Mouse (Mus musculus) midbrain, postnatal 0 days (tissue): Measurements from ENCODE around the gene Epha3. TPM values are rescaled to one million over a fixed set of nuclear protein-coding genes. Genes with fewer than 3 reads are reported as not detected.

Experiments used
- ATAC-seq: fragments of 200-750 bp; cut with Nextera tagmentation; 2 replicates; pipeline ENCODE4 v1.8.0; 2017; ENCODE audit warnings: moderate number of reproducible peaks, mild to moderate bottlenecking, moderate TSS enrichment, moderate library complexity; ENCODE audit not compliant: low FRiP score
- DNase-seq: peaks from one replicate; pipeline ENCODE4 v3.0.0-alpha.2; 2015; ENCODE audit warnings: low spot score
- H3K27ac ChIP-seq: fragments of 300-500 bp; sonication (generic); 2 replicates; pipeline ENCODE4 v1.5.1; 2014; ENCODE audit warnings: low read depth, mild to moderate bottlenecking, low read length, mixed read lengths
- H3K27me3 ChIP-seq: fragments of 300-500 bp; sonication (generic); 2 replicates; pipeline ENCODE4 v1.6.1; 2014; ENCODE audit warnings: low read length, control low read depth, mixed read lengths; ENCODE audit not compliant: insufficient read depth
- H3K36me3 ChIP-seq: fragments of 300-500 bp; sonication (generic); 2 replicates; pipeline ENCODE4 v1.6.1; 2014; ENCODE audit warnings: low read length, control low read depth, mixed read lengths; ENCODE audit not compliant: insufficient read depth
- H3K4me1 ChIP-seq: fragments of 300-500 bp; sonication (generic); 2 replicates; pipeline ENCODE4 v1.6.1; 2014; ENCODE audit warnings: mild to moderate bottlenecking, control low read depth, antibody characterized with exemption, low read length, mixed read lengths; ENCODE audit not compliant: insufficient read depth
- H3K4me2 ChIP-seq: fragments of 300-500 bp; sonication (generic); 2 replicates; pipeline ENCODE4 v1.6.1; 2014; ENCODE audit warnings: low read depth, mild to moderate bottlenecking, low read length, mixed read lengths; ENCODE audit not compliant: poor library complexity, severe bottlenecking
- H3K4me3 ChIP-seq: fragments of 300-500 bp; sonication (generic); 2 replicates; pipeline ENCODE4 v1.5.1; 2014; ENCODE audit warnings: low read depth, mild to moderate bottlenecking, low read length, moderate library complexity
- H3K9ac ChIP-seq: fragments of 300-500 bp; sonication (generic); replicated peaks from 2 replicates; pipeline ENCODE4 v1.6.1; 2014; ENCODE audit warnings: mild to moderate bottlenecking, low read length, moderate library complexity, mixed read lengths; ENCODE audit not compliant: poor library complexity, severe bottlenecking
- H3K9me3 ChIP-seq: fragments of 300-500 bp; sonication (generic); 2 replicates; pipeline ENCODE4 v1.6.1; 2016; ENCODE audit warnings: low read length, control low read depth
- CTCF ChIP-seq: IDR thresholded peaks from 2 replicates; pipeline ENCODE4 v1.5.1; 2016; ENCODE audit warnings: antibody characterized with exemption, mild to moderate bottlenecking
- WGBS: fragments of 180-500 bp; shearing (Covaris S2); extraction: QIAGEN DNeasy Blood & Tissue Kit; methylation state at CpG from one replicate; pipeline ENCODE4 v1.1.7; 2014; 5-methylcytosine and 5-hydroxymethylcytosine counted together
- polyA plus RNA-seq: library from polyadenylated mRNA; unstranded; fragments of >200 nt; fragmentation: Nextera tagmentation; extraction: Ambion mirVana; gene quantifications from 2 replicates; pipeline ENCODE4 v1.2.1, GENCODE M21; 2015
- total RNA-seq: library from RNA; depleted of rRNA; stranded (reverse); fragments of >200 nt; gene quantifications from 2 replicates; pipeline ENCODE4 v1.2.3, GENCODE M21; 2014

The Epha3 gene
- total and polyA plus RNA-seq, 2 experiments from 2014 or later = 8.6 to 11.5 TPM

- WGBS = 93% methylated on average over 7 of the region's 7 CpGs
- no peaks in the 10 kb centered on the region for H3K27me3 ChIP-seq
- H3K27ac ChIP-seq = no peak overlapping the region
- peak; percentile 30 for DNase-seq
- no peak for TF ChIP-seq CTCF
- no peaks in the 10 kb centered on the region for H3K4me1 ChIP-seq
- no peak overlapping the region for H3K4me3 ChIP-seq
- ATAC-seq = no peak
- H3K9me3 ChIP-seq = no peaks in the 10 kb centered on the region
- H3K36me3 ChIP-seq = no peaks in the 10 kb centered on the region
- H3K4me2 ChIP-seq = no peak overlapping the region
- H3K9ac ChIP-seq = no peak overlapping the region
Observed at GRCm38 (mm10) chr16:63552531-63552930, 311.4 kb downstream of the Epha3 start.

GRCm38 (mm10) chr16:63539489-63539888 is 324.5 kb downstream of the Epha3 start:
- Histone ChIP-seq H3K9me3 (no peaks in the 10 kb centered on the region), H3K4me1 (no peaks in the 10 kb centered on the region), H3K9ac (no peak overlapping the region), H3K36me3 (no peaks in the 10 kb centered on the region), H3K27me3 (no peaks in the 10 kb centered on the region), H3K27ac (no peak overlapping the region), H3K4me3 (no peak overlapping the region), H3K4me2 (no peak overlapping the region)
- DNase-seq (no peak), ATAC-seq (no peak)
- no peak for TF ChIP-seq CTCF

GRCm38 (mm10) chr16:63528821-63529220 is 335.2 kb downstream of the Epha3 start:
- H3K9me3 ChIP-seq = no peaks in the 10 kb centered on the region
- no peak overlapping the region for H3K4me3 ChIP-seq
- DNase-seq = no peak
- 64% methylated on average over 2 of the region's 2 CpGs for WGBS
- H3K27ac ChIP-seq = no peak overlapping the region
- H3K27me3 ChIP-seq = no peaks in the 10 kb centered on the region
- TF ChIP-seq CTCF = no peak
- no peak for ATAC-seq
- H3K4me2 ChIP-seq = no peak overlapping the region
- no peak overlapping the region for H3K9ac ChIP-seq
- no peaks in the 10 kb centered on the region for H3K36me3 ChIP-seq
- H3K4me1 ChIP-seq = no peaks in the 10 kb centered on the region

- Histone ChIP-seq H3K9me3 (no peaks in the 10 kb centered on the region), H3K4me1 (no peaks in the 10 kb centered on the region), H3K4me3 (no peak overlapping the region), H3K27ac (no peak overlapping the region), H3K27me3 (no peaks in the 10 kb centered on the region), H3K36me3 (no peaks in the 10 kb centered on the region), H3K4me2 (no peak overlapping the region), H3K9ac (no peak overlapping the region)
- ATAC-seq (no peak), DNase-seq (no peak)
- TF ChIP-seq CTCF = no peak
- 94% methylated on average over 1 of the region's 1 CpGs for WGBS
Observed at GRCm38 (mm10) chr16:63517636-63518035, 346.3 kb downstream of the Epha3 start.

- Histone ChIP-seq H3K4me1 (no peaks in the 10 kb centered on the region), H3K9ac (no peak overlapping the region), H3K4me3 (no peak overlapping the region), H3K36me3 (no peaks in the 10 kb centered on the region), H3K27me3 (no peaks in the 10 kb centered on the region), H3K27ac (no peak overlapping the region), H3K4me2 (no peak overlapping the region), H3K9me3 (no peaks in the 10 kb centered on the region)
- WGBS = 88% methylated on average over 2 of the region's 2 CpGs
- DNase-seq = no peak
- TF ChIP-seq CTCF = no peak
- ATAC-seq = no peak
Observed at GRCm38 (mm10) chr16:63510069-63510468, 353.9 kb downstream of the Epha3 start.

- H3K9me3 ChIP-seq = no peaks in the 10 kb centered on the region
- H3K36me3 ChIP-seq = no peaks in the 10 kb centered on the region
- H3K4me2 ChIP-seq = no peak overlapping the region
- TF ChIP-seq CTCF = no peak
- no peaks in the 10 kb centered on the region for H3K27me3 ChIP-seq
- ATAC-seq = no peak
- no peak overlapping the region for H3K27ac ChIP-seq
- DNase-seq = no peak
- no peak overlapping the region for H3K9ac ChIP-seq
- no peak overlapping the region for H3K4me3 ChIP-seq
- WGBS = 78% methylated on average over 2 of the region's 2 CpGs
- no peaks in the 10 kb centered on the region for H3K4me1 ChIP-seq
Observed at GRCm38 (mm10) chr16:63506437-63506836, 357.5 kb downstream of the Epha3 start.
